Mouse (Mus musculus) embryonic facial prominence, embryonic 14.5 days (tissue): ENCODE measurements at regions not wholly inside any gene's neighbourhood (a gene's known extent, or its start where the extent isn't known, plus 50 kb on each side); places are given as distances from the start of the nearest gene placed in this dataset.

Source experiments
- ATAC-seq: fragments of 200-750 bp; cut with Nextera tagmentation; 2 replicates; pipeline ENCODE4 v1.8.0; 2017; ENCODE audit warnings: low read depth, moderate number of reproducible peaks, moderate TSS enrichment
- DNase-seq: peaks from one replicate; pipeline ENCODE4 v3.0.0-alpha.2; 2015; ENCODE audit warnings: low spot score
- H3K27ac ChIP-seq: fragments of 300-500 bp; sonication (generic); replicated peaks from 2 replicates; pipeline ENCODE4 v1.5.1; 2014; ENCODE audit warnings: low read depth, mild to moderate bottlenecking, low read length, moderate library complexity
- H3K27me3 ChIP-seq: fragments of 300-500 bp; sonication (generic); replicated peaks from 2 replicates; pipeline ENCODE4 v1.6.1; 2014; ENCODE audit warnings: low read length; ENCODE audit not compliant: control insufficient read depth, insufficient read depth
- H3K36me3 ChIP-seq: fragments of 300-500 bp; sonication (generic); 2 replicates; pipeline ENCODE4 v1.6.1; 2014; ENCODE audit warnings: low read length, mixed read lengths; ENCODE audit not compliant: control insufficient read depth, insufficient read depth
- H3K4me1 ChIP-seq: fragments of 300-500 bp; sonication (generic); 2 replicates; pipeline ENCODE4 v1.6.1; 2014; ENCODE audit warnings: antibody characterized with exemption, low read length; ENCODE audit not compliant: control insufficient read depth, insufficient read depth
- H3K4me2 ChIP-seq: fragments of 300-500 bp; sonication (generic); 2 replicates; pipeline ENCODE4 v1.6.1; 2014; ENCODE audit warnings: low read depth, mild to moderate bottlenecking, low read length, moderate library complexity, mixed read lengths
- H3K4me3 ChIP-seq: fragments of 300-500 bp; sonication (generic); 2 replicates; pipeline ENCODE4 v1.5.1; 2014; ENCODE audit warnings: low read depth, mild to moderate bottlenecking, low read length
- H3K9ac ChIP-seq: fragments of 300-500 bp; sonication (generic); 2 replicates; pipeline ENCODE4 v1.6.1; 2014; ENCODE audit warnings: low read depth, mild to moderate bottlenecking, low read length, moderate library complexity, mixed read lengths
- H3K9me3 ChIP-seq: fragments of 300-500 bp; sonication (generic); 2 replicates; pipeline ENCODE4 v1.6.1; 2016; ENCODE audit warnings: low read length; ENCODE audit not compliant: control insufficient read depth
- WGBS: fragments of 180-500 bp; shearing (Covaris S2); extraction: QIAGEN DNeasy Blood & Tissue Kit; methylation state at CpG from one replicate; pipeline ENCODE4 v1.1.7; 2014; 5-methylcytosine and 5-hydroxymethylcytosine counted together

DNA sequence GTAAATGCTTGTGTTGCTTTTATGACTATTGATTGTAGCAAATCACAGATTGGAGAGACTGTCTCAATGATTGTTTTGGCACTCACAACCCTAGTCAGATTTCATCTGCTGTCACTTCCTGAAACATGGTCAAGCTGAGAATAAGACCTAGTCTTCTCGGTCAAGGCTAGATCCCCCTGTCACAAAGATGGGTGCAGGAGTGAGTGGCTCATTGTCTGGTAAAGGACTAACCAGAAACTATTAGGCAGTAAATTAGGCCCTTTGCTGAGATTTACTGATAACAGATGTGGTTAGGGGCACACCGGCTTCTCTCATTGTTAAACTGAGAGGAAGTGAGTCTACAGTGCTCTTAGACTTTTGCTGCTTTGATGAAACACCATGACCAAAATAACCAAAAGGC lies 85.8 kb upstream of the Tyw5 start:
- Histone ChIP-seq H3K4me3 (no peak overlapping the region), H3K27ac (no peak overlapping the region), H3K4me1 (peaks cover 8% of the 10 kb centered on the region; the same call in 1 of the 2 replicates), H3K9me3 (no peaks in the 10 kb centered on the region), H3K36me3 (no peaks in the 10 kb centered on the region), H3K27me3 (no peaks in the 10 kb centered on the region), H3K9ac (no peak overlapping the region), H3K4me2 (no peak overlapping the region)
- DNase-seq (no peak), ATAC-seq (no peak)
- 42% methylated on average over 2 of the region's 2 CpGs for WGBS

DNA sequence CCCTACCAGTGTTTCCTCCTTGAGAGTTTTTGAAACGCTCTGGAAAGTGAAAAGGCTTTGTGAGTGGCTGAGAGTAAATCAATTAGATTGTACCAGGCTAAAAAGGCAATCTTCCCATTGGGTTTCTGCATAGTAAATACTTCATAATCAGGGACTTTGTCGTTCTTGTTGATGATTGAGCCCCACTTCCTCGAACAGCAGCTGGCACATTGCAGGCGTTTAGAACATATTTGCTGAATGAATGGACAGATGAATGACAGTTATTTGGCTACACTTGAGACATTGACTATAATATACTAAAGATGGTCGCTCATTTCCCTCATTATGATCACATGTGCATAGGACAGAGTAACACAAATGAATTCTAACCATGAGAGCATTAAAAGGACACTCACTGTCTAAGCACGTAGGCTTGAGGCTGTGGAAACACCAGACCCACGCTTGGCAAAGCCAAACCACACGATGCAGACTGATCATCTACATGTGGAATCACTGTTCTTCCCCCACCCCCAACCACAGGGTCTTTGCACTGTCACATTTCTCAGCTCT lies 90.7 kb upstream of the Tyw5 start:
- Histone ChIP-seq H3K4me2 (no peak overlapping the region), H3K27me3 (no peaks in the 10 kb centered on the region), H3K9me3 (no peaks in the 10 kb centered on the region), H3K4me1 (0 out of 2 replicates have a peak, but pooled peaks cover 5% of the 10 kb centered on the region), H3K4me3 (no peak overlapping the region), H3K36me3 (no peaks in the 10 kb centered on the region), H3K27ac (no peak overlapping the region; the same call in 1 of the 2 replicates), H3K9ac (no peak overlapping the region)
- 49% methylated on average over 8 of the region's 8 CpGs for WGBS
- peak; percentile 54 for DNase-seq
- ATAC-seq, result no peak

DNA sequence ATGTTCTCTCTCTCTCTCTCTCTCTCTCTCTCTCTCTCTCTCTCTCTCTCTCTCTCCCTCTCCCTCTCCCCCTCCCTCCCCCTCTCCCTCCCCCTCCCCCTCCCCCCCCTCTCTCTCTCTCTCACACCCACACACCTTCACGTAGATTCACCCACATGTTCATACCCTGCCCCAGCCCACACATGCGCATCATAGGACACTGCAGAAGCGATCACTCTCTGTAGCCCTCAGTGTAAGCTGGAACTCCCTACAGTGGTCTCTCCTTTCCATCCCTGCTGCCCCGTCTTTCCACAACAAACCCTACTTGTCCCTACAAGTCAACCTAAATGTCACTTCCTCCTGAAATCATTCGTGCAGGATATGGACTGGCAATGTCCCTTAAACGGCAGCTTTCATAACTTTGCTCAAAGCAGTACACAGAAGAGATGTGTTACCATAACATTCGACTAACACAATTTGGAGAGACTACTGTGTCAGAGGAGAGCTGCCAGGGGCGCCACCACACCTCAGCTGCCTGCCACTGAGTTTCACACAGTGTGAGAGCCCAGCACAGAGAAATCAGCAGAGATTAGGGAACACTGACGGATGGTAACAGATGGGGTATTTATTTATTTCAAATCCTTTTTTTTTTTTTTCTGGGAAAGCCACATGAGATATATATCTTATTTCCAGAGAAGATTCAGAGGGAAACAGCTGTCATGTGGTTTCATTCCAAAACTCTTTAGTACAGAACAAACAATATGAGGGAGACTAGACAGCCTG lies 103.6 kb upstream of the Tyw5 start:
- Histone ChIP-seq H3K9me3 (no peaks in the 10 kb centered on the region), H3K4me3 (no peak overlapping the region), H3K27ac (no peak overlapping the region; the same call in 1 of the 2 replicates), H3K27me3 (no peaks in the 10 kb centered on the region), H3K9ac (no peak overlapping the region), H3K4me2 (no peak overlapping the region), H3K36me3 (no peaks in the 10 kb centered on the region), H3K4me1 (peaks cover 6% of the 10 kb centered on the region; the same call in 1 of the 2 replicates)
- peak; percentile 77 for DNase-seq
- WGBS, result 66% methylated on average over 8 of the region's 9 CpGs
- ATAC-seq, result peak; percentile 89; the same call in 1 of the 2 replicates

DNA sequence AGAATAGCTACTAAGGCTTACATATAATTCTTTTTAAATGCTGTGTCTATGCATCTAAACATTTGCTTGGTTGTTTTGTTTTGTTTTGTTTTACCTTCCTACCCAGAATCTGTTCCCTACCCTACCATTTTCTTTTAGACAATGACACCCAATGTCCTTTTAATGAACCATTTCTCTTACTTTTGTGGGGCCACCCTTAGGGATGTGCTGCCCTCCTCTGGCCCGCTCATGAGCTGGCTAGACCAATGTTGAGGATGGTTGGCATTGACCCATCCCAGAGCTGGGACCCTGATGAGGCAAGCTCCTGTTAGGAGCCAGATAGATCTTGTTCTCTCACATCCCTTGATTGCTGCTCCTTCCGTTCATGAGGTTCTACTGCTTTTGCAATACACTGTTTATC lies 105.0 kb upstream of the Tyw5 start:
- no peak overlapping the region for H3K9ac ChIP-seq
- ATAC-seq (no peak), DNase-seq (no peak)
- no peaks in the 10 kb centered on the region for H3K27me3 ChIP-seq
- no peak overlapping the region for H3K4me2 ChIP-seq
- no peak overlapping the region for H3K4me3 ChIP-seq
- H3K27ac ChIP-seq, result 0 out of 2 replicates have a peak overlapping the region, but pooled peaks have one; percentile 11
- no peaks in the 10 kb centered on the region for H3K36me3 ChIP-seq
- peaks cover 6% of the 10 kb centered on the region; the same call in 1 of the 2 replicates for H3K4me1 ChIP-seq
- no peaks in the 10 kb centered on the region for H3K9me3 ChIP-seq
- 85% methylated on average over 2 of the region's 2 CpGs for WGBS

DNA sequence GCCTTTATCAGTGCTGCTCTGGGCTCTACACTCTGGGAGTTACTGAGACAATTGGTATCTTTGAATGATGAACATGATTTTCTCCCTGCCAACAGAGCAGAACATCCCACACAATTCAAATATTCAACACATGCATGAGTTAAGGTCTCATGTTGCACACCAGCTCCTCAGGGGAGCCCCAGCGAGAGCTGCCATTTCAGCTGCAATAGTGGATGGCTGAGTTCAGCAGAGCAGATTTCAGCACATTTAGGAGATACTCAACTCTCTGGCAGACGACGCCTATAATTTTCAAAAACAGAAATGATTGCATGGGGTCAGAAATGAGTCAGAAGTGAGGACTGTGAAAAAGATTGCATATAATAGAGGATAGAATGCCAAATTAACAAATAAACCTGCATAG lies 105.6 kb upstream of the Tyw5 start:
- Histone ChIP-seq H3K4me2 (no peak overlapping the region), H3K4me3 (no peak overlapping the region), H3K9ac (no peak overlapping the region), H3K9me3 (no peaks in the 10 kb centered on the region), H3K27me3 (no peaks in the 10 kb centered on the region), H3K36me3 (no peaks in the 10 kb centered on the region), H3K27ac (no peak overlapping the region), H3K4me1 (peaks cover 6% of the 10 kb centered on the region; the same call in 1 of the 2 replicates)
- WGBS, result 29% methylated on average over 3 of the region's 3 CpGs
- ATAC-seq (0 out of 2 replicates have a peak, but pooled peaks have one; percentile 50), DNase-seq (peak; percentile 81)

DNA sequence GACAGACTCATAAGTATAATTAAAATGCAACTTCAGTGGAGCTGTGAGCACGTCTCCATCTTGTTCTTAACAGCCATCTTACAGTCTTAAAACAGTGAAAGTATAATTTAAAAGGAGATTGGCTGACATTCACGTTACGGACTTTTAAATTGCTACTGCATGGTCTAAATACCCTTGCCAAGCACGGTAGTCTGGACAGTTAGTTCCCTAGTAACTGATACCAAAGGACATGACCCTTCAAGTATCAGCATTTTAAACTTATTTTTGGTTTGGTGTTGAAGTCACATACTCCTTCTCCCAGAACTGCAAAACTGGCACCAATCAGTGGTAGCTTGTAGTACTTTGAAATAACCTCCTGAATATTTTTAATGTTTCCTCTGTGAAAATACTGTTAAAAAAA lies 119.1 kb upstream of the Tyw5 start:
- H3K27me3 ChIP-seq, result no peaks in the 10 kb centered on the region
- H3K4me2 ChIP-seq, result no peak overlapping the region
- no peak overlapping the region for H3K4me3 ChIP-seq
- H3K4me1 ChIP-seq, result 0 out of 2 replicates have a peak, but pooled peaks cover 2% of the 10 kb centered on the region
- H3K9ac ChIP-seq, result no peak overlapping the region
- H3K9me3 ChIP-seq, result no peaks in the 10 kb centered on the region
- ATAC-seq (no peak), DNase-seq (no peak)
- 62% methylated on average over 4 of the region's 4 CpGs for WGBS
- H3K36me3 ChIP-seq, result no peaks in the 10 kb centered on the region
- no peak overlapping the region for H3K27ac ChIP-seq

DNA sequence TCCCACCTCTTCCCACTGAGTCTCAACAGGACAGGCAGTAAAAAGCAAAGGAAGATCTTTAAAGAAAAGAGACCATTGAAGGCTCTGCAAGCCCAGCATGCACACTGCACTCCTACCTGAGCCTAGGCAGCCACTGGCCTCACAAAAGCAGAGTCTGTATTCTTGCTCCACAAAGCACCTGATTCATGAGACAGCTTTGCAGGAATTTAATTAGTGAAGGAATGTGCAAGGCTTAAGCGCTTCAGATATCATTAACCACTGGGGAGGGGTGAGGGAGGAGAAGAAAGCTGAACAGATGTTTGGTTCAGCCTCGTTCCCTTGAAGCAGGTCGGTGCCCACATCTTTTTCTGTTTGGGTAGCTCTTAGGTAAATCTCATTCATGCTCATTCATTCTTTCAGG lies 121.8 kb upstream of the Tyw5 start:
- Histone ChIP-seq H3K9ac (no peak overlapping the region), H3K4me2 (no peak overlapping the region), H3K27me3 (no peaks in the 10 kb centered on the region), H3K27ac (no peak overlapping the region), H3K36me3 (no peaks in the 10 kb centered on the region), H3K4me3 (no peak overlapping the region), H3K4me1 (0 out of 2 replicates have a peak, but pooled peaks cover 2% of the 10 kb centered on the region), H3K9me3 (no peaks in the 10 kb centered on the region)
- peak; percentile 69 for DNase-seq
- 15% methylated on average over 3 of the region's 3 CpGs for WGBS
- ATAC-seq, result peak; percentile 47; the same call in 1 of the 2 replicates

DNA sequence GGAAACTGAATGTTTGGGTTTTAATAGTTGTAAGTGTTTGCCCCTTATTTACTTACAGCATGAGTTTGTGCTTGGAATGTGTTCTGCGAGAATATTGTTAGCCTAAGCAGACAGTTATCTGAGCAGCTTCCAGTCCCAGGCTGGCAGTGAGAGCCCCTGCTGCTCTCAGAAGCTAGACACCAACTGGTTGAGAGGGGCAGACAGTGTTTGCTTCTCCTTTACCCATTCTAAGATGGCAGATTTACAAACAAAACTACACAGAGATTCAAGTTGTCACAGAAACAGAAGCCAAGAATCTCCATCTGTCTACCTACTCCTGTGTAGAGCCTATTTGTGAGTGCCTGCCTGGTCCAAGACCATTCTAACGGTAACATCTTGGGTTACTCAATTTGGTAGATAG lies 122.4 kb upstream of the Tyw5 start:
- Histone ChIP-seq H3K27me3 (no peaks in the 10 kb centered on the region), H3K4me2 (no peak overlapping the region), H3K36me3 (no peaks in the 10 kb centered on the region), H3K9me3 (no peaks in the 10 kb centered on the region), H3K4me1 (0 out of 2 replicates have a peak, but pooled peaks cover 2% of the 10 kb centered on the region), H3K27ac (no peak overlapping the region), H3K9ac (no peak overlapping the region), H3K4me3 (no peak overlapping the region)
- ATAC-seq (no peak), DNase-seq (no peak)
- 57% methylated on average over 2 of the region's 2 CpGs for whole genome bisulfite sequencing
